Mouse (Mus musculus) embryo, embryonic 9.5 days (tissue): Measurements from ENCODE around the gene Lrrn2.
A peak's percentile ranks its signal among the peaks of the same experiment; 100 is the strongest.

Source experiments
- DNase-seq: peaks from one replicate; pipeline ENCODE4 v3.0.0-alpha.2; 2017; ENCODE audit errors: extremely low spot score

Lrrn2 gene

DNA sequence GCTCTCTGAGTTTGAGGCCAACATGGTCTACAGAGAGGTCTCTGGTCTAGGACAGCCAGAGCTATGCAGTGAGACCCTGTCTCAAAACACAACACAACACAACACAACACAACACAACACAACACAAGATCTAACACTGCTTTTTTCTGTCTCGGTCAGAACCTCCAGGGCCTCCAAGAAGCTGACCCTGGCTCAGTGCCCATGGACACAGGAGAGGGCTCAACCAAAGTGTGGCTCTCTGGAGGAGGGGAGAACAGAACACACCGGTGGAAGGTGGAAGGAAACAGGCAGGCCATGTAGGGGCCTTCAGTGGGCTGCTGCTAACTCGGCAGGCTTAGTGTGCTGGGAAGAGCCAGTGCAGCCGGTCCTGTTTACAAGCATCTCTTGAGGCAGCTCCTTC, 5.6 kb downstream of the Lrrn2 start:
- DNase-seq: no peak

DNA sequence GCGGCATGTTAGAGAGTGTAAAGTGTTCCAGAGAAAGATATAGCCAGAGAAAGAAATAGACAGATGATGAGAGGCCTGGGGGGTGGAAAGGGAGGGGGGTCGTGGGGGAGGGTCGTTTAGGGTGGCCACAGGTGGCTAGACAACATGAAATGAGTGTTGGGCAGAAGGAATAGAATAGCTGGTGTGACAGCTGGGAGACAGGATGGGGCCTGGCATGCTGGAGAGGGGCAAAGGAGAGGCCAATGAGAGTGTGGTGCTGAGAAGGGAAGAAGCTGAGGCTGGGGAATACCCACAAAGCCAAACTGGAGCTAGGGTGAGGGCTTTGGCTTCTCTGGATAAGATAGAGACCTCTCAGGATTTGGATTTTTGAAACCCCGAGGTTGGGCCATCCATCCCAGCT, 6.6 kb downstream of the Lrrn2 start:
- no peak for DNase-seq

DNA sequence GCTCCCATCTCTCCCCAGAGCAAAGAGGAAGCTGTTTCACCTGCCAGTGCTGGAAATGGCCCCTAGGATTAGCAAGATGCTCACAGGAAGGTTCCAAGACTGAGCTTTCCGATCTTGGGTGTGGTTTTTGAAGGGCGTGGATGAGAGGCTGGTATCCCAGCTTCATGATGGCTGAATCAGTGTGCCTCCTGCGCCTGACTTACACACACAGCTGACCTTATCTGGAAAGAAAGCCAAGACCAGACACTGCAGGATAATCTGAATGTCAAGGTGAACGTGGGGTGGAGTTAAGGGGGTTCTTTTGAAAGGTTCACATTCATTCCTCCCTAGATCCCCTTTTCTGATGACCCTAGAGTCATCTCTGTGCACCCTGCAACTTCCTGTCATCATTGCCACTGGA, 8.7 kb downstream of the Lrrn2 start:
- no peak for DNase-seq

DNA sequence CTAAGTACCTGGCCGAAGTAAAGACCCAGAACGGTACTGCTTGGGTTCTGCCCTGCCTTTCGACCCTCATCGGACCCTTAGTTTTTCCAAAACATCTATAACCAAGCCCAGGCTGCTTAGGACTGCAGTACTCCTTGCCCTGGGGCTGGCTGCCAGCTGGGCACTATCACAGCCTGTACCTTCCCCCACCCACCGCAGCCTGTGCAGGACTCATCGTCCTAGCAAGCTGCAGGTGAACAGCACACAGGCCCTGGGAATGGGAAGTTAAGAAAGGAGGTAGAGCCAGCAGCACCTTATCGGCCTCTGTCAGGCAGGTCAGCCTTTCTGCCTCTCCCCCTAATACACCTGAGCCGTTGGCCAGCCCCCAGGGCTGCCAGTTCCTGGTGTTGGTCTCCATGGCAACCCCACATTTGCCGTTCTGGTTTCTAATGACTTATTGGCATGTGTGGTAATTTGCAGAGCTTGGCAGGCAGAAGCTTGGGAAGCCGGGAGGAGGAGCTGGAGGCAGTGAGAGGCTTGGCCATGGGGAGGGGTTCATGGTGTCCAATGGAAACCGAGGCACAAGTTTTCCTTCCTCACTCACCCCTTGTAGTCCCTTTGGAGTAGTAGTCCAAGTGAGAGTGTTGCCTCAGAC, 10.2 kb downstream of the Lrrn2 start:
- no peak for DNase-seq

DNA sequence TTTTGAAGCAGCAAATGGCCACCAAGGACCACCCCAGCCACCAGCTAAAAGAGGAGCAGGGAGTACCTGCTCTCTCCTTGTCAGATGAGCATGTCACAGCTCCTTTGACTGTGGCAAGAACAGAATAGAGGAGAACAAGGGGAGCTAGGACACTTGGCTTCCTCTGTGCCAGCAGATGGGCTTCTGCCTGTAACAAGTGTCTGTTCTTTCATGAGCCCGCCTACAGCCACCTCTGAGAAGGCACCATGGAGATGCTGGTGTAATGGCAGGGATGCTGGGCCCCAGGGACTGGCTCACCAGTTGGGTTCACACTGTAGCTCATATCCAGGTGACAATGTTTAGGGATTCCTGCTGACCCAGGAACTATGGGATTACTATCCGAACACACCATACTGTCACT, 12.0 kb downstream of the Lrrn2 start:
- no peak for DNase-seq

DNA sequence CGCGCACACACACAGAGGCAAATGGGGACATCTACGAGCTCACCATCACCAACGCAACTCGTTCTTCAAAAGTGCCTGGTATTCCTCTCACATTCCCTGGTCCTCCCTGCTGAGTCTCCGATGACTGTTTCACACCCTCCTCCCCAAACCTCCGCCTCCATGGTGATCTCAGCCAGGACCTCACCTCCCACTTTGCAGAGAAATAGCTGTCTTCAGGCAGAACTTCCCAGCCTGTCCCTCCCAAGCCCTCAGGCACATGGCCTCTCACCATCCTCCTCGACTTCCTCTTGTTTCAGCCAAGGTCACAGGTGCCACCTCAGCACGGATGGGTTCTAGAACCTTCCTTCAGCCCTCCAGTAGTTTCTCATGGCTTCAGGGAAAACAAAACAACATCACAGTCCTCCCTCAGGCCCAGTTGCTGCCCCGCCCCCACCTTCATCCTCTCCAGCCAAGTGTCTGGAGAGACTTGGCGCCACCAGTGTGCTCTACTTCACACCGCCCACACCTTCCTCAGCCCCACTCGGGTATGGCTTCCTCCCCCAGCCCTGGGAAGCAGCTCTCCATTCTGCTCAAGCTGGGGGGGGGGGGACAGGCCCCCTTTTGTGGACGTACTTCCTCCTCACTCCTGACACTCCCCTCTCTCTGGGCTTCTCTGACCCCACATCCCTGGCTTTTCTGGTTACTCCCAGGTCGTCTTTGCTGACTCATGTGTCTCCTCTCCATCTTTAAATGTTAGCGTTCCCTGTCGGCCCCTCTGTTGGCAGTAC, 13.4 kb downstream of the Lrrn2 start:
- DNase-seq: no peak

DNA sequence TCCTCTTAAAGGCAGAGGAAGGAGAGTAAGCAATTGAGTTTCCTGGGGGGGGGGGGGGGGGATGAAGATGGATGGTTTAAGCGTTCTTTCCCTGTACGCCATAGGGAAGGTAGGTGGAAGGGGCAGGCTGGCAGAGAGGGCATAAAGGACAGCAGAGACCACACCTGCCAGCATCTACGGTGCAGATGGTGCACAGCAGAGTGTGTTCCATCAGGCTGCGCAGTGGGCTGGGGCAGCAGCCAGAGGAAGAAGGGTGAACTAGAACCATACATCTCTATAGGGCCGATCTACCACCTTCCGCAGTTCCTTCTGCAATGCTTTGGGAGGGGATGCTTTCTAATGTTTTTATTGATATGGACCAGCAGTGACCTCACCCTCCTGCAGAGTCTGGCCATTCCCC, 19.0 kb downstream of the Lrrn2 start:
- no peak for DNase-seq

DNA sequence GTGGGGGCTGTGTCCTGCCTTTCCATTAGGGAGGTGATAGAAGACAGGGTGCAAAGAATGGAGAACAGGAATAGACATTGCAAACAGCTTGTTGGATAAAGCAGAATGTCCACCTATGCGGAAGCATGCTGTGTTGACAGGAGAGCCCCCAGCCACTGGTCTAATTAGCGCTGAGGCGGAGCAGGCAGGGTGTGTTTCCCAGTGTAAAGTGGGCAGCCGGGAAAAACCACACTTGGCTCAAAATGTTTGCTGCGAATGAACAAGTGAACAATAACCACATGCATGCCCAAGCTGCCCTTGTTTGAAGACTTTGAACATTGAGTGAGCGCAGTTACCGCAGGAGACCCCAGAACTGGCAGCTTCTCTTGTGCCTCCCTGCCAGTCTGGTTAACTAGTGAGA, 19.6 kb downstream of the Lrrn2 start:
- DNase-seq: no peak

DNA sequence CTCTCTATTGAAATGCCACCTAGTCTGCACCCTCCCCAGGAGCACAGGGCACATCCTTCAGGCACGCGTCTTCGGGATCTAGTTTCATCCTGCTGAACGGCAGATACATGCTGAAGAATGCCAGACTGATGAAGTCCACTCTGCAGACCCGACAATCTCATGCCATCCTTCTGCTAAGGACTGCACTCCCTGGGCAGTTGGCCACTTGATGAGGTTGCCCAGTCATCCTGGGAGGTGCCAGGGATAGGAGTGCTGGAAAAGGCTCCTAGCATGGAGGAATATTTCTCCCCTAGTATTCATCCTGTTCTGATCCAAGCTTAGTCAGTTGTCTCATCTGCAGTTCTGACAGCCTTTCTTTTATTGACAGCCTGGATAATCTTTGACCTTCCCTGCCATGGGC, 20.9 kb downstream of the Lrrn2 start:
- DNase-seq: no peak

DNA sequence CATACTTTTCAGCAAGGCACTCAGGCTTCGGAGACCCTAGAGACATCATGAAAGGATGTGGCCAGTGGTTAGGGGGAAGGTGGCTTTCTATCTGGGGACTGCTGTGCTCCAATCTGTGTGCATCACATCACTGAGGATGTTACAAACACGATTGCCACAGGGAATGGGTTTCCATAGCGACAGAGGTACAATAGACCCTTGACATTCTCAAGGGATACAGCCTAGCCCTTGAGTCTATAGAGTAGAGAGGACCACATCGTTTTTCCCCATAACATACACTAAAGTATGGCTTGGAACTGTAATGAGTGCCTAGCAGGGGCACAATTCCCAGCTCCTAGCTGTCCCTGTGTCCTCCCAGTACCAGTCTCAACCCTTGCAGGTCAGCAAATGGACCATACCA, 23.4 kb downstream of the Lrrn2 start:
- DNase-seq: no peak

DNA sequence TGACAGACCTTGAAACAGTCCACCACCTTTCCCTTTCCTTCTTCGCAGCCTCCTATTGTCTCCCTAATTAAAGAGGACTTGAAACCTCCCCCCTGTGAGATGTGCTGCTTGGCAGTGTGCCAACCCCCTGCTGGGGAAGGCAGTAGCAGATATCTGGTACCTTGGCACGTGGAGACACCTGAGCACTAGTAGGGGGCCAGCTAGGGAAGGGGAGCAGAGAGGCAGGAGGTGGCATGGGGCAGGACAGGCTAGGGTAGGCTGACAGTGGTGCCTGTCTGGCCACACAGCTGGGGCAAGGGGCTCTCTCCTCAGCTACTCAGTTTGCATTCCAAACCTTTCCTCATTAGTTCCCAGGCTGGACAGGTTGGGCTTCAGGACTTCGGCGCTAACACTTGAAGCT, 29.0 kb downstream of the Lrrn2 start:
- DNase-seq: no peak

DNA sequence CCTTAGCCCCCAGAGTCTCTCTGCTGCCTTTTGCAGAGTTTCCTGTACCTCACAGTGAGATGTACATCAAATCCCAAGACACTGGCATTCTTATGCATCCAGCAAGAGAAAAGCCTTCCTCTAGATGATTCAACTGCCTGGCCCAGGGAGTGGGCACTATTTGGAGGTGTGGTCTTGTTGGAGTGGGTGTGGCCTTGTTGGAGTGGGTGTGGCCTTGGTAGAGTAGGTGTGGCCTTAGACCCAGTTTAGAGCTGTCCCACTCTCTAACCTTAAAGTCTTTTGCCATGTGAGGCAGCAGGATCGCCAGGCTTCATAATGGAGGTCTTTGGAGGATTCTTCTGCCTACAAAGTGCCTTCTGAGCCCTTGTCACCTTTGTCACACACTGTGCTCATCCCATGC, 29.9 kb downstream of the Lrrn2 start:
- no peak for DNase-seq

DNA sequence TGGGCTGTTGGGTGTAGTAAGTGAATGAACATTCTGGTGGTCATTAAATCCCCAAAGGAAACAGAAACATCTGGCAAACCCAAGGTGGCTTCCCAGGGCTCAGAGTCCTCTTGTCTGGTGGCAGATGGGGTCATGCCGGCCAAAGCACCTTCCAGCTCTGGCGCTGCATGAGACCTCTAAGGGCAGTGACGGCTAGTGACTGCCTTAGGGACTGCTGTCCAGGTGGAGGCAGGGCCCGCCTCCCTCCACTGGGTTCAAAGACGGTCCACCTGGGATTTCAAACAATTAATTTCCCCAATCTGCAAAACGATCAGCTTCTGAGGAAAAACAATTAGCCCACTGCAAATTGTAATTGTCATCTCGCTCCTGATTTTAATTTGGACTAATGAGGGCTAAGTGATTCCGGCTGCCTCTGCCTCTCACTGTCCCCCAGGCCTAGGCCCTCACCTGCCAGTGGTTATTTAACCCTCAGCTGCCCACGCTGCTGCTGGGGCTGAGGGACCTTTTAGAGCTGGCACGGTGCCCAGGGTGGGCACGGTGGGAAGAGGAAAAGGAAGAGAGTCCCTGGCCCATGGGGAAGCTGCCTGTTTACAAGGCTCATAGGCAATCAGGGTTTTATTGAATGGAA, 30.5 kb downstream of the Lrrn2 start:
- DNase-seq: no peak

DNA sequence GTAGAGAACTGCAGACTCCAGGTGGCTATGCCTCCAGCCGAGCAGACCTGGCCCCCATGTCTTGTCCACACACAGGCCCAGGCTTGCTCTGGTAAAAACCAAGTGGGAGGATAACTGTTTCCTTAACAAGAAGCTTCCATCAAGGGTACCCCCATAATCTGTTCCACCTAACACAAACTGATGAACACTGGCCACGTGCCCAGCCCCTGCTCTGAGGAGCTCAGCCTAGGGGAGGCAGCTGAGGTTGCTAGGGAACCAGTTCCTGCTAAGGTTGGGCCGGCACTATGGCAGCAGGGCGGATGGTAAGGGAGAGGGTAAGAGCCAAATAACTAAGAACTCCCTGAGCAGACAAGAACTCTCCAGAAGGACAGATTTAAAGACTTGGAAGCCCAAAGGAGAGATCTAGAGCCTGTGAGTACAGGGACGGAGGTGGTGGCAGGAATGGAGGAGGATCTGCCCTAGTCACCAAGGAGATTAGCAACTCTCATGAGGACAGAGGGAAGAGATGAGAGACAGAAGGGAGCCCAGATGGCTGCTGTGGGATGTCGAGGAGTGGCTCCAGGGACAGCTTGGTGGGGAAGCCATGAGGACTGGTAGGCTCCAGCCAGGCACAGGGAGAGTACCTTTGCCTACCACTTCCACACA, 35.9 kb downstream of the Lrrn2 start:
- no peak for DNase-seq

DNA sequence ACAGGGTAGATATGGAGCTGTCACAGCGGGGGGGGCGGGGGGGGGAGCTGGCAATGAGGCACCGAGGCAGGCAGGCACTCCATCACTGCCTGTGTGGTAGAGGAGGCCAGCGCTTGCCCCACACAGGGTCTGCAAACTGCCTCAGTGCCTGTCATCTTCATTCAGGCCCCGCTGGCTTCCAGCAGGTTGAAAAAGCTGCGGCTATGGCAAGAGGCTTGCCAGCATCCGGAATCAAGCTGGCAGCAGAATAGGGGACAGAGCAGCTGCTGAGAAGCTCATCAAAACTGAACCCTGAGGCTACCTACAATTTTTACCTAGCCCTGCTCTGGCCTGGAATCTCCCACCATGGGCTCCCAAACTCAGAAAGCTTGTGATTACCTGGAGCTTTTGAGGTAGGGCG, 37.5 kb downstream of the Lrrn2 start:
- DNase-seq: no peak

DNA sequence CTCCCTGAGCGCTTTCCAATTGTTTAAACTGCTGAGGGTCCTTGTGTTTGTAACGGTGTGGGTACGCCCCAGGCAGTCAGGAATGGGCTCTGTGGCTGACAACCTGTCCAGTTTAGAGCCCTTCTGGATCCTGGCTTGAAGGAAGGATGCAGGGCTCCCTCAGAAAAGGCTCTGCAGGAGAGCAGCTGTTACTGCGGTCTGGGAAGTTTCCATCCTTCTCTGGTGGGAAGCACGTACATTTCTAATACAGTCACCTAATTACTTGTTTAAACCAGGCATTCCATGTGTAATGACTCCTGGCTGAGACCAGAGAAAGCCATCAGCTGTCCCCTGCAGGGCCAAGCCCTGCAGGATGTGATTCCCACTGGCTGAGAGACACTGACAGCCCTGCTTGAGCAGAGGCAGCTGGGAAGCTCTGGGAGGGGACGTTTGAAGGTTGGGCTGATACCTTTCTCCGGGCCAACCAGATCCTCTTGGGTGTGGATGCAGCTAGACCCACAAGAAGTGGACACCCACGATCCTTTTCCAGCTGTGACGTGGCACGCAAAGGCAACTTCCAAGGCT, 38.1 kb downstream of the Lrrn2 start:
- no peak for DNase-seq

DNA sequence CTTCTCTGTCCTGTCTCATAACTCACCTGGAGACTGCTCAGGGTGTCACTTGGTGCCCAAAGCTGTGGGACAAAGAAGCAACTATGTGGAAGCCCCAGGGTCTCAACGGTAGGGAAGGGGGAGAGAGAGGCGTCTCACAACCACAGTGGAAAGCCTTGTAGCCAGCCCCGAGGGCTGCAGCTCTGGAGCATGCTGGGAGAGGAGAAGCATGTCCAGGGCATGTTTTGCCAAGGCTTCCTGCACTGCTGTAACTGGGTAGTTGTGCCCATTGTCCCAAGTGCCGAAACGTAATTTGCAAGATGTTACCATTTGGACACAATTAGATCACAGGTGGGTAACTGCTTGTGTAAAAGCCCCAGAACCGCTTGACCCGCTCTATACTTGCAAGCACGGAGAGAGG, 39.2 kb downstream of the Lrrn2 start:
- DNase-seq: no peak

DNA sequence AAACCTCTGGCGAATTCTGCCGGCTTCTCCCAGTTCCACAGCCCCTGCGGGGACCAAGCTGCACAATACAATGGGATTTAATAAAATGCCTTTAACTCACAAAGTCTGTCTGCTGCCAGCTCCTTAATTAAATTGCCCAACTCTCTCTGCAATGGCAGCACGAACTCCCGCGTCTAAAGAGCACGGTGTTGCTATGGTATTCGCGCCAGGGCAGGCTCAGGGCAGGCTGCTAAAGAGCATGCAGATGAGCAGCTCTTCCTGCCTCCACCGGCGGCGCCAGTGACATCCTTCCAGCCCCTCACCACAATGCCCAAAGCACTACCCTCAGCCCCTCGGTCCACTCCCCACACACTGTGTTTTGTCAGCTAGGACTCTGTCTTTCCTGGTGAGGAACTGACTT, 41.0 kb downstream of the Lrrn2 start:
- DNase-seq: peak; percentile 43

DNA sequence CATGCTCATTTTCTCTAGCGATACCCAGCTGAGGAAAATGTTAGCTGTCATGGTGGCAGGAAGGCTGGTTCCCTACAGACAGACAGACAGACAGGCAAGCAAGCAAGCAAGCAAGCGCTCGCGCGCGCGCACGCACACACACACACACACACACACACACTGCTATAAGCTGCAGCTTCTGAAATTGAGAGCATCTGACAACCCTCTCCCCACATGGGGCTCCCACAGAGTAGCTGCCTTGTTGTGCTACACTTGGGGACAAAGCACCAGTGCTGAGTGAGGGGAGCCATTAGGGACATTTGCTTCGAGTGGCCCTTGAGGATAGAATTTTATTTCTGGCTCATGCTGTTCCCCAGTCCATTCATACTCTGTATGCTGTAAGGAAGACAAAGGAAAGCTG, 42.2 kb downstream of the Lrrn2 start:
- DNase-seq: no peak

DNA sequence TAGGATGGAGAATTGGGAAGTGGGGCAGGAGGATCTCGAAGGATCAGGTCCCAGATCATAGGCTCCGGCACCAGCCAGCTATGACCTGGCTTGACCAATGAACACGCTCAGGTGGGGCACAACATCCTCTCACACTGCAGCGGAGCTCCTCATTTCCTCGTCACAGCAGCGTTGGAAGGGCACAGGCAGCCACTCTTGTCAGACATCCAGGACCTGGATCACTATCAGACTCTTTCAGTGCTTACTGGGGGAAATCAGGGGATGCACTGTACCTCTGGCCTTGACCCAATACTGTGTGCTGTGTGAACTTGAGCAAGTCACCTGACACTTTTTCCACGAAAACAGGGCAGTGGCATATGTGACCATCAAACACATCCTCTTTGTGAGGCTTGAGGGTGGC, 45.2 kb downstream of the Lrrn2 start:
- no peak for DNase-seq

DNA sequence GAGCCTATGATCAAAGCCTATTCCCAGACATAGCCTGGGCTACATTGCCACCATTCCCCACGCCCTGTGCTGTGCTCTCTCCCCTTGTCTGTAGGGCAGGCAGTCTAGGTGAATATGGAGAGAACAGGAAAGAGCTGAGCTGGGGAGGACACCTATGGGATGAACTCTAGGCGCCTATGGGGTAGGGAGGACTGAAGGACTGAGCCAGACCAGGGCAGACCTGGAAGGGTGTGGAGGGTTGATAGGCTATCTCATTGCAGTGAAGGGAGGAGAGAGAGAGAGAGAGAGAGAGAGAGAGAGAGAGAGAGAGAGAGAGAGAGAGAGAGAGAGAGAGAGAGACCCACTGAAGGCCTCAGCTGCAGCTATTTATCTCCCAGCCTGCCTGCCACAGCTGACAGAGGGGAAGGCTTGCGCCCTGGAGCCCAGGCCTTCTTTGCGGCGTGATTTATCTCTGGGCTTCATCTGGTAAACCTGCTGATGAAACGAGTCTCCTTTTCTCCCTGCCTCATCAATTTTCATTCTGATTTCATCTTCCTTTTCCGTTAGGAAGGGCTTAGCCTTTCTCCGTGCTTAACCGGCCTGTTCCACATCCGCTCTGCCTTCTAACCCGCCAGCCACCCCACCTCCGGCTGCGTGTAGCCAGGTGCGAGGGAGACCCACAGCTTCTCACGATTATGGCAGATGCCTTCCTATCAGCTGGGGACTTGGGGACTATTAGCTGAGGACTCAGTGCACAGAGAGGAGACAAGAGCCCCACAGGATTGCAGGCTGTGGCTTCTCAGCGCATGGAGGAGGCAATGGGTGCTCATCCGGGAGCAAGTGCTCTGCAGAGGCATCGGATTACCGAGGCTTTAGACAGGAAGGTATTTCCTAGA, 48.2 kb downstream of the Lrrn2 start:
- DNase-seq: no peak

DNA sequence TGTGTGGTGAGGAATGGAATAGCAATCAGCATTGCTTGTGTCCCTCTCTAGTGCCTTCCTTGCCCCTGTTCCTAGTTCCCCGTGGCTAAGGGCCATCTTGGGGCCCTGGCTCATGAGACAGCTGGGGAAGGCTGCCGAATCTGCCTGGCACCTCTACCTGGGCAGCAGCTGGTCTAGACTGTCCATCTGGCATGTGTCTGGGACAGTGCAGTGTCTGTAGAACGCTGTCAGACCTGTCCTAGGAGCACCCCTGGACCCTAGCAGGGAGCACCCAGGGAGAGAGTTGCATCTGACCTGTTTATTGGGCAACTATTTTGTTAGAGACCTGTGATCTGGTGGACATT, 48.8 kb downstream of the Lrrn2 start:
- no peak for DNase-seq
